Mouse (Mus musculus): ENCODE results near the gene P4ha1. TPM values are rescaled to one million over a fixed set of nuclear protein-coding genes. Genes with fewer than 3 reads are reported as not detected.
"Not testable (repeated sequence)": the region's sequence is repeated elsewhere in the genome, so short reads cannot be mapped to it uniquely, and the experiment has no call there.

The P4ha1 gene
- total RNA-seq (2022) = 10 to 100 TPM; 30.9 to 40.8 (median 32.1) TPM

- DNase-seq (ENCODE audit: low spot score in 2 of 2) = peak; percentile 98 to 99
Measured at GRCm38 (mm10) chr10:59323100-59323487, at the start of gene P4ha1. Gene P4ha1 (plus strand): TSS chr10:59323296.

- no peak for DNase-seq (ENCODE audit: low spot score in 2 of 2)
Measured at GRCm38 (mm10) chr10:59275745-59276144, 47.4 kb upstream of the P4ha1 start.

DNA sequence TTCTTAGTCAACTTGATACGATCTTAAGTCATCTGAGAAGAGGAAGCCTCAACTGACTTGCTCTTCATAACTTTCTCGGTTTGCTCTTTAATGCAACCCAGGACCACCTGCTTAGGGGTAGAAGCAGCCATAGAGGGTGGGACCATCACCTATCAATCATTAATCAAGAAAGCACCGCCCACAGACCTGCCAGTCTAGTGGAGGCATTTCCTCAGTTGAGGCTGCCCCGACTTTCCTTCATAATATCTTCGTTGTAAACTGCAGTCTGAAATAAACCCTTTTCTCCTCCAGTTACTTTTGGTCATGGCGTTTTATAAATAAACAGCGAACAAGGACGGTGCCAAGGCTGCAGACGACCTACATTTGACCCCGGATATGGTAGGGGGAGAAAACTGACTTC is 46.0 kb upstream of the P4ha1 start:
- DNase-seq (ENCODE audit: low spot score in 2 of 2) = no peak

GRCm38 (mm10) chr10:59277729-59278475 is 45.2 kb upstream of the P4ha1 start:
- DNase-seq (ENCODE audit: low spot score in 2 of 2) = no peak

DNA sequence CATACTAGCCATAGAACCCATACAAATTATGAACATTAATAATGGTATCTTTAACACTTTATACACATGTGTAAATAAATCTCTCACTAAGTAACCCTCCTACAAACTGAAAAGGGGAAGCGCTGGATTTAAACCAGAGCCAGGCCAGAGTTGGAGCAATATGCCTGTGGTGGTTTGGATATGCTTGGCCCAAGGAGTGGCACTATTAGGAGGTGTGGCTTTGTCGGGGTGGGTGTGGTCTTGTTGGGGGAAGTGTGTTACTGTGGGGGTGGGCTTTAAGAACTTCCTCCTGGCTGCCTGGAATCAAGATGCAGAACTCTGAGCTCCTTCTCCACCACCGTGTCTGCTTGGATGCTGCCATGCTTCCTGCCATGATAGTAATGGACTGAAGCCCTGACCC is 39.9 kb upstream of the P4ha1 start:
- DNase-seq (ENCODE audit: low spot score in 2 of 2) = no peak

- no peak for DNase-seq (ENCODE audit: low spot score in 2 of 2)
Measured at GRCm38 (mm10) chr10:59283749-59284148, 39.3 kb upstream of the P4ha1 start.

- DNase-seq (ENCODE audit: low spot score in 2 of 2) = no peak
Measured at GRCm38 (mm10) chr10:59285530-59285929, 37.6 kb upstream of the P4ha1 start.

DNA sequence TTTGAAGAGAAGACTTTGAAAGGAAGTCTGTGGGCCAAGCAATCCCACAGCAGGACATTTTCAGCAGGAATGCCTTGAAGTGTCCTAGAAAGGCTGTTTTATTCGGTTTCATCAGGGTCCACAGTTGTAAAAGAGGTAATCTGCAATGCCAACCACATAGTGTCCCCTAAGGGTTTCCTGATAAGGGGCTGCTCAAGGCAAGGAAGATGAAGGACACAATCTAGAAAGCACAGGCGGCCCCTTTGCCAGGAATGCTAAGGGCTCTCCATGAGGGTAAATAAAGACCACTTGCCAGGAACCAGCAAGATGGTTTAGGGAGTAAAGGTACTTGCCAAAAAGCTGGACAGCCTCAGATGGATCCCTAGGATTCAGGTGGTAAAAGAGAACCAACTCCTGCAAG is 35.8 kb upstream of the P4ha1 start:
- no peak for DNase-seq (ENCODE audit: low spot score in 2 of 2)

GRCm38 (mm10) chr10:59287662-59288061 is 35.4 kb upstream of the P4ha1 start:
- DNase-seq (ENCODE audit: low spot score in 2 of 2) = no peak

DNA sequence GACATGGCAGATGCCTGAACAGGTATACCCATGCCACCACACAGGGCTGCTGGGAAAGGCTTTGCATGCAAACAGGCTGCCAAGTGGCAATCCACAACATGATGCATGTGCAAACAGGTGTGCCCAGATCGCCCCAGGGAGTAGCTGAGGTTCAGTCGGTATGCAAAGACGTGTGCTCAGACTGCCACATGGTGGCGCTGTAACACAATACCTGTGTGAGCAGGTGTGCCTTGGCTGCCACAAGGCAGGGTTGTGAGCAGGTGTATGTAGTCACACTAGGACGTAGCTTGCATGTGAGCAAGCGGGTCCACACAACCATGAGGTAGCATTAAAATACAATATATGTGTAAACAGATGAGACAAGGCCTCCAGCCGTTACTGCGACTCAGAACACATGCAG is 34.0 kb upstream of the P4ha1 start:
- no peak for DNase-seq (ENCODE audit: low spot score in 2 of 2)

- DNase-seq (ENCODE audit: low spot score in 2 of 2) = no peak
Measured at GRCm38 (mm10) chr10:59291536-59291935, 31.6 kb upstream of the P4ha1 start.

GRCm38 (mm10) chr10:59292079-59292478 is 31.0 kb upstream of the P4ha1 start:
- DNase-seq (ENCODE audit: low spot score in 2 of 2) = no peak

DNA sequence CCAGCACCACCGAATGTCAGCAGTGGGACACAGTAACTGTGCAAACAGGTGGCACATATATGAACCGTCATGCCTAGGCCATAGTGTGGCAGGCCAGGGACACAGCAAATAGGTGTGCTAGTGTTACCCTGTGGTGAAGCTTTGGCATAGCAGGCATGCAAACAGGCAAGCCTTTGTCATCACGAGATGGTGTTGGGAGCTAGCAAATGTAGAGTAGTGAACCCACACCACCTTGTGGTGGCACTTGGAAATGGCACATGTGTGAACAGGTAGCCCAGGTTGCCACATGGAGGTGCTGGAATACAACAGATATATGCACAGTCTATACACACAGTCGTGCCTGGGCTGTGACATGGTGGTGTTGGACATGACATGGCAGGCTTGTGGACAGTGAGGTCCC is 30.5 kb upstream of the P4ha1 start:
- DNase-seq (ENCODE audit: low spot score in 2 of 2) = peak in 1 of 2 experiments; percentile 36

DNA sequence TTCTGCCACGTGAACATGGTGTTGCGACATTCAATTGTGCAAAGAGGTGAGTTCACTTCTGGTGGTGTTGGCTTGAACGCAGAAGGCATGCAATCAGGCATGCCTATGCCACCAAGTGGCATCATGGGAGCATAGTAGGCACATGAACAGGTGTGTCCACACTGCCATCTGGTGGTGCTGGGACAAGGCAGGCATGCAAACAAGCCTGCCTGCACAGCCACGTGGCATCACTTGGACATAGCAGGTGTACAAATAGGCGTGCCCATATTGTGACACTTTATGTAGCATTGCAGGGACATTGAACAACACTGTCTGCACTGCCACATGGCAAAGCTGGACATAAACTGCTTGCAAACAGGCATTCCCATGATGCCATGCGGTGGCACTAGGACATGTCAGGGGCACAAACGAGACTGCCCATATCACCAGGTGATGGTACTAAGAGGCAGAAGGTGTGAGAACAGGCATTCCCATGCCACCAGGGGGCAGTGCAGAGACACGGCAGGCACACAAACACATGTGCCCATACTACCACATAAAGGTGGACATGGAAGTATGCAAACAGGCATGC is 27.8 kb upstream of the P4ha1 start:
- peak; percentile 30 to 45 for DNase-seq (ENCODE audit: low spot score in 2 of 2)

DNA sequence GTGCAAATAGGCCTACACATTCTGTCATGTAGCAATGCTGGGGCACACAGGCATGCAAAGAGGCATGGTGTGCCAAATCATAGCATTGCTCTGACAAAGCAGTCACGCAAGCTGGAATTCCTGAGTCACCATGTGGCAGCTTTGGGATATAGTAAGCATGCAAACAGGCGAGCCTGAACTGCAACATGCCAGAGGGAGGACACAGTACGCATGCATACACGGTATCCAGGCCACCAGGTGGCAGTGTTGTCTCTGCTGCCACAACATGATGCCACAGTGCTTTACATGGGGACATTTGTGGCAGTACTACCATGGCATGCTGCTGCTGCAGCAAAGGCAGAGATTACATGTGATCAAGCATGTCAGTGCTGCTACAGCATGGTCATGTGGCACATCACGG is 26.8 kb upstream of the P4ha1 start:
- DNase-seq (ENCODE audit: low spot score in 2 of 2) = peak; percentile 59 to 62

- not testable (repeated sequence) for DNase-seq (ENCODE audit: low spot score in 2 of 2)
Measured at GRCm38 (mm10) chr10:59302671-59303070, 20.4 kb upstream of the P4ha1 start.

DNA sequence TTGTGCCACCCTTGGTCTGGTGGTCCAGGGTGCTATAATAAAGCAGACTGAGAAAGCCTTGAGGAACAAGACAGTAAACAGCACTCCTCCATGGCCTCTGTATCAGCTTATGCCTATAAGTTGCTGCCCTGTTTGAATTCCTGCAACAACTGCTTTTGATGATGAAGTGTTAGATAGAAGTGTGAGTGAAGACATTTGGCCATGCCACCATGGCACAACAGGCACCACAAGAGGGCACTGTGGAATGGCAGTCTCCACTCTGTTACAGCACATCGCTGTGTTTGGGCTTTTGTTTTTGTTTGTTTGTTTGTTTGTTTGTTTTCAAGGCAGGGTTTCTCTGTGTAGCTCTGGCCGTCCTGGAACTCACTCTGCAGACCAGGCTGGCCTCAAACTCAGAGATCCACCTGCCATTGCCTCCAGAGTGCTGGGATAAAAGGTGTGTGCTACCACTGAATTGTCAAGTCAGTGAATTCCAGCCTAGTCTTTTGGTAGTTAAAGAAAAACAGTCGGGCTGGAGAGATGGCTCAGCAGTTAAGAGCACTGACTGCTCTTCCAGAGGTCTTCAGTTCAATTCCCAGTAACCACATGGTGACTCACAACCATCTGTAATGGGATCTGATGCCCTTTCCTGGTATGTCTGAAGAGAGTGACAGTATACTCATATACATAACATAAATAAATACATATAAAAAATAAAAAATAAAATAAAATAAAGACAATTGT is 13.9 kb upstream of the P4ha1 start:
- DNase-seq (ENCODE audit: low spot score in 2 of 2) = no peak

GRCm38 (mm10) chr10:59310124-59310523 is 13.0 kb upstream of the P4ha1 start:
- DNase-seq (ENCODE audit: low spot score in 2 of 2) = no peak

DNA sequence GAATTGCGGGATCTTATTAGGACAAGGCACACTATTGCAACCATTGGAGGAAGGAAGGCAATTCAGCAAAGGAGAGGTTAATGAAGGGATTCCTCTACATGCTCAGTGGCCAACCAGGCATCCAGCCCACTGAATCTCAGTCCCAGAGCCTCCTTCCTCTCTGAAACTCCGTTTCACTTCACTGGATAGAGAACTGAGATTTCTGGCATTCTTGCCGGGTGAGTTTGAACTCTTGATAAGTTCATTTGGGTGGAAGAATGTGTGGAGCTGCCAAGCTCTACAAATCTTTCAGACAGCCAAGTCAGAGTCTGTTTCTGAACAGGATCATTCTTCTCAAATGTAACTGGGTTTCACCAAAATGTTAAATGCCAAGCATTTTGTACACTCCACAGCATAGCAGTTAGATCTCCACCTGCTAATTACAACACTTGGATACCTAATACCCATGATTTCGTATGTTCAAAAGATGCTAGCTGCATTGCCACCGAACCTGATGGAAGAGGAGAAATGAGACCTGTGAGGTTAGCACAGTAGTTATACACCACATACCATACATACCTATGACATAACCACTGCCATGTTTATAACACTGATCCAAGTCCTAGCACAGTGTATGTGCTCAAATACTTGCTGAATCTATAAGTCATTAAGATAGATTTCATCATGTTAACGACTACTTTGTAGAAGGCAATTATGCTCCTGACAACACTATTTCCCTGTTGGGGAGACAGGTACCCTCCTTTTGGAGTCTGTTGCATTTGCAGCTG is 12.2 kb upstream of the P4ha1 start:
- DNase-seq (ENCODE audit: low spot score in 2 of 2) = no peak

DNA sequence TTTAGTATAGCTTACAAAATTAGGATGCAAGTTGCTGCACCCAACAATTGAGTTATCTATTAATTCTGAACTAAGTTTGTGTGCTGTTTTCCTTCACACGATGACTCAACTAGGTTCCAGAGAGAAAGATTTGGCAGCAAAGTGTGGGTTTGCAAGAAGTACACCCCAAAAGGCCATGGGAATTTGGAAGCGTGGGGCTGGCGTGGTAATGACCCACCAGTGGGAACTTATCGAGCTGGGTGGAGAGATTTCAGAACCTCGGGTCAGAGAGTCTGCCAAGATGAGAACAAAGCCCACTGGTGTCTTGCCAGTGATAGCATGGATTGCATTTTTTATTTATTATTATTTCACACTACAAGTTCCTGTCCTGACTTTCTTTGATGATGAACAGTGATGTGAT is 11.2 kb upstream of the P4ha1 start:
- DNase-seq (ENCODE audit: low spot score in 2 of 2) = no peak

DNA sequence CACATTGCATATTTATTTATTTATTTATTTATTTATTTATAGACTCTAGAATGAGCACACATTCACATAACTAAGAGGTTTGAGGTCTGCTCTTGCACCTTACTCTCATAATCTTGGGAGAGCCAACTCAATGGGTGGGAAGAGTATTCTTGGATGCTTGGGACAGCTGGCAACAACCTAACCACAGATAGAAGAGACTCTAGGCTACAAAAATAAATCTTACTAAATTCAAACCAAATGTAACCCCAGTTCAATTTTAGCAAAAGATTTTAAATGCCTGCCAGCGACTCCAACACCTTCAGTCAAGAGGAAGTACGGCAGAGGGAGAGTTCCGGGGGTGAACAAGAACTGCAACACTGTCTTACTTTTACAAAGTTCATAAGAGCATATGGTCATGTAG is 2.0 kb upstream of the P4ha1 start:
- no peak for DNase-seq (ENCODE audit: low spot score in 2 of 2)

DNA sequence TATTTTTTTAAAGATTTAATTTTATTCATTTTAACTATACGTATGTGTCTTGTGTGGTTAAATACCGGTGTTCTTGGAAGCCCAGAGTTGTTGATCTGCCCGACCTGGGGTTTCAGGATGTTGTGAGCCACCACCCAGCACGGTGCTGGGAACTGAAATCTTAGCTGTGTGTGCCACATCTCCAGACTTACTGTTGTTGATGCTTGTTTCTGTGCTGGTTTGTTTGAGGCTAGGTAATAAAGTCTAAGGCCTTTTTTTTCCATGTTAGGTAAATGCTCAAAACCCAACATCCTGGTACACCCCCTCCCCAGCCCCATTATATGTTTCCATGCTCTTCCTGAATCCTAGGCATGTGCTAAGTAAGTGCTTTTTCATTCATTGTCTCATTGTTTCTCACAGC is 825 bp upstream of the P4ha1 start:
- DNase-seq (ENCODE audit: low spot score in 2 of 2) = no peak

Measured in gastrocnemius, adult 8-10 months (tissue).